Mouse (Mus musculus) stomach, postnatal 0 days (tissue): ENCODE results near the gene Cdk5rap1. TPM values are rescaled to one million over a fixed set of nuclear protein-coding genes. Genes with fewer than 3 reads are reported as not detected.
"Not testable (repeated sequence)": the region's sequence is repeated elsewhere in the genome, so short reads cannot be mapped to it uniquely, and the experiment has no call there.

Source experiments
- ATAC-seq: fragments of 200-750 bp; cut with Nextera tagmentation; 2 replicates; pipeline ENCODE4 v1.8.0; 2017; ENCODE audit not compliant: low FRiP score, low TSS enrichment
- DNase-seq: peaks from one replicate; pipeline ENCODE4 v3.0.0-alpha.2; 2016; ENCODE audit warnings: low spot score
- H3K27ac ChIP-seq: fragments of 300-500 bp; sonication (generic); replicated peaks from 2 replicates; pipeline ENCODE4 v1.5.1; 2014; ENCODE audit warnings: mild to moderate bottlenecking, control low read depth
- H3K27me3 ChIP-seq: fragments of 300-500 bp; sonication (generic); 2 replicates; pipeline ENCODE4 v1.6.1; 2014; ENCODE audit warnings: low read length; ENCODE audit not compliant: control insufficient read depth, insufficient read depth
- H3K36me3 ChIP-seq: fragments of 300-500 bp; sonication (generic); 2 replicates; pipeline ENCODE4 v1.6.1; 2014; ENCODE audit warnings: low read length, mixed read lengths; ENCODE audit not compliant: control insufficient read depth, insufficient read depth
- H3K4me1 ChIP-seq: fragments of 300-500 bp; sonication (generic); replicated peaks from 2 replicates; pipeline ENCODE4 v1.6.1; 2014; ENCODE audit warnings: antibody characterized with exemption; ENCODE audit not compliant: control insufficient read depth, insufficient read depth
- H3K4me2 ChIP-seq: fragments of 300-500 bp; sonication (generic); replicated peaks from 2 replicates; pipeline ENCODE4 v1.6.1; 2014; ENCODE audit warnings: low read depth, mild to moderate bottlenecking, control low read depth, moderate library complexity
- H3K4me3 ChIP-seq: fragments of 300-500 bp; sonication (generic); 2 replicates; pipeline ENCODE4 v1.5.1; 2014; ENCODE audit warnings: low read depth, low read length, control low read depth
- H3K9ac ChIP-seq: fragments of 300-500 bp; sonication (generic); 2 replicates; pipeline ENCODE4 v1.6.1; 2014; ENCODE audit warnings: mild to moderate bottlenecking, low read length, control low read depth, mixed read lengths
- H3K9me3 ChIP-seq: fragments of 300-500 bp; sonication (generic); 2 replicates; pipeline ENCODE4 v1.6.1; 2016; ENCODE audit warnings: low read length; ENCODE audit not compliant: control insufficient read depth
- CTCF ChIP-seq: IDR thresholded peaks from 2 replicates; pipeline ENCODE4 v1.5.1; 2016; ENCODE audit warnings: antibody characterized with exemption, low read depth, mild to moderate bottlenecking, moderate library complexity
- EP300 ChIP-seq: optimal IDR thresholded peaks from 2 replicates; pipeline ENCODE3; 2016; ENCODE audit warnings: antibody characterized with exemption
- WGBS: fragments of 180-500 bp; shearing (Covaris S2); extraction: QIAGEN DNeasy Blood & Tissue Kit; methylation state at CpG from one replicate; pipeline ENCODE4 v1.1.7; 2014; 5-methylcytosine and 5-hydroxymethylcytosine counted together
- polyA plus RNA-seq: library from polyadenylated mRNA; unstranded; fragments of >200 nt; fragmentation: Nextera tagmentation; extraction: Ambion mirVana; gene quantifications from 2 replicates; pipeline ENCODE4 v1.2.1, GENCODE M21; 2015

Gene Cdk5rap1
- polyA plus RNA-seq, 1 experiment from 2014 or later = 6.2 TPM

DNA sequence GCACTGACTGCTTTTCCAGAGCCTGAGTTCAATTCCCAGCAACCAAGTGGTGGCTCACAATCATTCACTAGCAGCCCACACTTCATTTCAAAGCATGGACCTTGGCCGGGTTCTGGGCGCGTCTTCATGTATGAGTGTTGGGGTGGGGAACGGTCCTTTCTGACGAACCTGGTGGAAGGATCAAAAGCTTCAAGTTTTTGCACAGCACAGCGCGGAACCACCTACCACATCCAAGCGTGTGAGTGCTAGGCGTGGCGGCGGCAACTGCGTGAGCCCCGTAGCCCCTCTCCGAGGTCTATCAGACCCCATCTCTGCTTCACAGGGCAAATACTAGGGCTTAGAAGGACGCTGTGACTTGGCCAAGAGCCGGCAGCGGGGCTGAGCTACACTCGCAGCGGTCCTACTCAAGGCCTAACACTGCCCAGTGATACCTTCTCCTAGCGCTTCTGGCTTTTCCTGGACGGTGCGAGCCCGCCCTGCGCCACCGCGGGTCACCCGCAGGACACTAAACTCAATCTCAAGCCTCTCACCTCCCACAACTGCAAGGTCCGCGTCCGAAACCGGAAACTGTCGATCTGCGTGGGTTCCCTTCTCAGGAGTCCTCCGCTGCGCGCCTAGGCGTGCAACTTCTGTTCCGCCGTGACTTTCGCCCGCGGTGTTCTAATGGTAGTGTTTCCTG is 520 bp downstream of the Cdk5rap1 start:
- H3K27ac ChIP-seq = peak overlapping the region; percentile 95
- DNase-seq (peak; percentile 92), ATAC-seq (peak; percentile 93)
- no peaks in the 10 kb centered on the region for H3K4me1 ChIP-seq
- H3K4me2 ChIP-seq = peak overlapping the region; percentile 78
- 0 out of 2 replicates have a peak, but pooled peaks cover 2% of the 10 kb centered on the region for H3K36me3 ChIP-seq
- TF ChIP-seq CTCF (peak; percentile 34; the same call in 1 of the 2 replicates), EP300 (no peak)
- no peaks in the 10 kb centered on the region for H3K9me3 ChIP-seq
- H3K4me3 ChIP-seq = peak overlapping the region; percentile 87
- H3K9ac ChIP-seq = peak overlapping the region; percentile 97
- under 1% methylated on average over 42 of the region's 42 CpGs for WGBS
- no peaks in the 10 kb centered on the region for H3K27me3 ChIP-seq

DNA sequence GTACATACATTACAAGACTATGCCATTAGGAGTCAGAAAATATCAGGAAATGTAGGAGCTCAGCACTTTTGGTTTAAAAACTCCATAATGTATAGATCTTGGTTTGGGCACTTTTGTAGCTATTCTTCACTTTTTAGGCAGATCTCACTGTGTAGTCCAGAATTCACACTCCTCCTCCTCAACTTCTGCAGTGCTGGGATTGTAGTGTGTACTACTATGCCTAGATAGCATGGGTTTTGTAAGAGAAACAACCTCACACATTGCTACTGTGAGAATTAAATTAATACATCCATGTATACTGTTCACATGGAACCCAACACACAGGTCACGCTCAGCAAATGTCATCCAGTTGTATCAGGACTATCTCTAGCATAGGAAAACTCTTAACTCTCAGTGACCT is 5.3 kb downstream of the Cdk5rap1 start:
- ATAC-seq = no peak
- no peak overlapping the region for H3K4me2 ChIP-seq
- WGBS = 95% methylated on average over 1 of the region's 1 CpGs

DNA sequence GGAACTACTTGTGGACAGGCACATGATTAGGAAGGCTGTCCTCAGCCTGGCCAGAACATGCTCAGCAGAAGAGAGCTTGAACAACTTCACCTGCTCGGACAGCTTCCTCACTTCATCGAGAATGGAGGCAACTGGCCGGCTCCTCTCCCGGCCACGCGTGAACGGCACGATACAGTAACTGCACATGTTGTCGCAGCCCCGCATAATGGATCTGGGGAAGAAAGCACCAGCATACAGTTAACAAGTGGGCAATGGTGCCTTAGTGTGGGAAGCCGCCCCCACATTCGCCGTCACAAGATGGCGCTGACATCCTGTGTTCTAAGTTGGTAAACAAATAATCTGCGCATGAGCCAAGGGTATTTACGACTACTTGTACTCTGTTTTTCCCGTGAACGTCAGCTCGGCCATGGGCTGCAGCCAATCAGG is 18.8 kb downstream of the Cdk5rap1 start:
- not testable (repeated sequence) for H3K27me3 ChIP-seq, H3K9ac ChIP-seq, H3K4me1 ChIP-seq, H3K9me3 ChIP-seq, H3K36me3 ChIP-seq
- ATAC-seq (peak; percentile 42; the same call in 1 of the 2 replicates), DNase-seq (peak; percentile 15)
- peak overlapping the region; percentile 1; the same call in 1 of the 2 replicates for H3K4me3 ChIP-seq
- 81% methylated on average over 14 of the region's 19 CpGs for WGBS
- peak overlapping the region; percentile 24; the same call in 1 of the 2 replicates for H3K4me2 ChIP-seq
- peak overlapping the region; percentile 35; the same call in 1 of the 2 replicates for H3K27ac ChIP-seq

More for the DNA sequence above, 5.3 kb downstream of the Cdk5rap1 start:
- no peak for DNase-seq
- H3K9me3 ChIP-seq = no peaks in the 10 kb centered on the region
- TF ChIP-seq EP300 (no peak), CTCF (no peak)
- H3K4me1 ChIP-seq = no peaks in the 10 kb centered on the region
- H3K27me3 ChIP-seq = no peaks in the 10 kb centered on the region
- H3K4me3 ChIP-seq = no peak overlapping the region
- peaks cover 2% of the 10 kb centered on the region; the same call in 1 of the 2 replicates for H3K36me3 ChIP-seq
- H3K27ac ChIP-seq = no peak overlapping the region
- H3K9ac ChIP-seq = no peak overlapping the region

DNA sequence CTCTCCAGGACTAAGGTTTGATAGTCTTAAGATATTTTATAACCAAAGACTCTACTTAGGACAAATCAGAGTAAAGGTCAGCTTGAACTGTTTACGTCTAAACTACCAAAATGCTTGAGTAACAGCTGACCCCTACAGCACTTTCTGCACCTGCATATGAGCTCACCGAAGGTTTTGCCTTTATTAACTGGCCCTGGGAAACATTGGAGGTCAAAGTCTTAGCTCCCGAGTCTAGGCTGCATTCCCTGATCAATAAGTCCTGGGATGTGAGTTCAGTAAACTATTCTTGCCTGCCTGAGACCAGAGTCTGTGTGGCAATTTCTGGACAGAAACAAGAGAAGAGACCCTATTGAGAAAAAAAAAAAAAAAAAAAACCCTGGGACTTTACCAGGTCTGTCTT is 24.7 kb downstream of the Cdk5rap1 start:
- no peak for DNase-seq
- H3K4me3 ChIP-seq = no peak overlapping the region
- no peak overlapping the region for H3K9ac ChIP-seq
- no peaks in the 10 kb centered on the region for H3K9me3 ChIP-seq
- 75% methylated on average over 3 of the region's 3 CpGs for WGBS
- no peak for TF ChIP-seq EP300
- TF ChIP-seq CTCF = no peak
- H3K27ac ChIP-seq = no peak overlapping the region
- no peaks in the 10 kb centered on the region for H3K4me1 ChIP-seq
- no peaks in the 10 kb centered on the region for H3K27me3 ChIP-seq
- H3K36me3 ChIP-seq = peaks cover 3% of the 10 kb centered on the region
- no peak overlapping the region for H3K4me2 ChIP-seq
- ATAC-seq = no peak

DNA sequence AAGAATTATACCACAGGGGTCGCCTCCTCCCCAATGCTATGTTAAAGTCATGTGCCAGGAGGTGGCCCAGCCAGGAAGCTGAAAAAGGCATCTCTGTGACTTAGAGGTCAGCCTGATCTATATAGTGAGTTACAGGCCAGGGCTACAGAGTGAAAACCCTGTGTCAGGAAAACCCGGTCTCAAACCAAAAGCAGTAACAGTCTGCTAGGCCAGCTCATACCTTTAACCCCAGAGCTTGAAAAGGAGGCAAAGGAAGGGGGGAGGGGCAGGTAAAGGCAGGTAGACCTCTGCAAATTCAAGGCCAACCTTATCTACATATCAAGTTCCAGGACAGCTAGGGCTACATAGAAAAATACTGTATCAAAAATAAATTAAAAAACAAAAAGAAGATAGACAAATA is 33.5 kb downstream of the Cdk5rap1 start:
- Histone ChIP-seq H3K4me2 (no peak overlapping the region), H3K4me1 (no peaks in the 10 kb centered on the region), H3K9me3 (no peaks in the 10 kb centered on the region), H3K27me3 (no peaks in the 10 kb centered on the region), H3K9ac (no peak overlapping the region), H3K27ac (no peak overlapping the region), H3K4me3 (no peak overlapping the region), H3K36me3 (no peaks in the 10 kb centered on the region)
- WGBS = 63% methylated on average over 2 of the region's 2 CpGs
- ATAC-seq (no peak), DNase-seq (no peak)
- TF ChIP-seq CTCF = no peak
- TF ChIP-seq EP300 = no peak

DNA sequence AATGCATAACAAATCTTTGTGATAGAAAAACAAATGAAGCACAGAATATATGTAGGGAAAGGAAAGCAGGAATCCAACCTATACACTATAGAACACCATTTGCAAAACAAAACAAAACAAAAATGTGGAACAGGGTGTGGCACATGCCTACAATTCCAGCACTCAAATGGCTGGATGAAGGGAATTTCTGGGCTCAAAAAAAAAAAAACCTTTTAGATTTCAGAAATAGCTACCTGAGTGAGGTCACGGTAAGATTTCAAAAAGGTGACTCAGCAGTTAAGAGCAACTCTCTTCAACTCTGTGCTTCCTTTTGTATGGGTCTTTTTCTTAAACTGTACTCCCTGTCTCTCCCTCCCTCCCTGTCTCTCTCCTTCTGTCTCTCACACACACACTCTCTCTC is 34.6 kb downstream of the Cdk5rap1 start:
- Histone ChIP-seq H3K27ac (no peak overlapping the region), H3K27me3 (no peaks in the 10 kb centered on the region), H3K4me2 (no peak overlapping the region), H3K36me3 (no peaks in the 10 kb centered on the region), H3K9ac (no peak overlapping the region), H3K9me3 (no peaks in the 10 kb centered on the region), H3K4me3 (no peak overlapping the region), H3K4me1 (no peaks in the 10 kb centered on the region)
- no peak for ATAC-seq
- no peak for DNase-seq
- 59% methylated on average over 1 of the region's 1 CpGs for WGBS
- TF ChIP-seq CTCF = no peak
- TF ChIP-seq EP300 = no peak
